Mouse (Mus musculus) spleen, postnatal 4 days (tissue): Measurements from ENCODE around the gene Nfib.

Source experiments
- DNase-seq, 2 experiments: peaks; one replicate each; pipeline ENCODE4 v3.0.0; 2022; ENCODE audit warnings: low spot score in 2 of 2

Nfib gene

GRCm38 (mm10) chr4:82391726-82392472 is 313.7 kb downstream of the Nfib start:
- no peak for DNase-seq

- no peak for DNase-seq
These were observed 315.0 kb downstream of the Nfib start for GRCm38 (mm10) chr4:82390545-82390944.

- DNase-seq: no peak
These were observed 315.7 kb downstream of the Nfib start for GRCm38 (mm10) chr4:82389876-82390275.

GRCm38 (mm10) chr4:82387620-82388019 is 317.9 kb downstream of the Nfib start:
- no peak for DNase-seq

- DNase-seq: no peak
These were observed 319.1 kb downstream of the Nfib start for GRCm38 (mm10) chr4:82386222-82386993.

GRCm38 (mm10) chr4:82385638-82386037 is 319.9 kb downstream of the Nfib start:
- DNase-seq: no peak

GRCm38 (mm10) chr4:82383991-82384731 is 321.4 kb downstream of the Nfib start:
- no peak for DNase-seq

GRCm38 (mm10) chr4:82383346-82383745 is 322.2 kb downstream of the Nfib start:
- DNase-seq: no peak

- no peak for DNase-seq
These were observed 323.8 kb downstream of the Nfib start for GRCm38 (mm10) chr4:82381786-82382185.

- no peak for DNase-seq
These were observed 325.0 kb downstream of the Nfib start for GRCm38 (mm10) chr4:82380578-82380977.

- no peak for DNase-seq
These were observed 327.5 kb downstream of the Nfib start for GRCm38 (mm10) chr4:82378050-82378449.

- DNase-seq: no peak
These were observed 327.9 kb downstream of the Nfib start for GRCm38 (mm10) chr4:82377621-82378020.

GRCm38 (mm10) chr4:82374560-82374959 is 331.0 kb downstream of the Nfib start:
- DNase-seq: no peak

GRCm38 (mm10) chr4:82372217-82372616 is 333.3 kb downstream of the Nfib start:
- DNase-seq: no peak

- DNase-seq: no peak
These were observed 334.1 kb downstream of the Nfib start for GRCm38 (mm10) chr4:82371471-82371870.

- no peak for DNase-seq
These were observed 336.4 kb downstream of the Nfib start for GRCm38 (mm10) chr4:82369011-82369776.

- DNase-seq: no peak
These were observed 337.3 kb downstream of the Nfib start for GRCm38 (mm10) chr4:82368091-82368775.

GRCm38 (mm10) chr4:82364696-82365385 is 340.7 kb downstream of the Nfib start:
- no peak for DNase-seq

GRCm38 (mm10) chr4:82363951-82364350 is 341.6 kb downstream of the Nfib start:
- no peak for DNase-seq

GRCm38 (mm10) chr4:82362294-82362693 is 343.3 kb downstream of the Nfib start:
- no peak for DNase-seq
